Mouse (Mus musculus): Measurements from ENCODE around the gene Celsr1. TPM values are rescaled to one million over a fixed set of nuclear protein-coding genes. Genes with fewer than 3 reads are reported as not detected.

The Celsr1 gene
- total RNA-seq (2021), result 1 to 10 TPM; 5.5 to 5.8 TPM
- long read RNA-seq, experiment 1, partial matches to known transcripts, result 0 of 3 reads
- long read RNA-seq, experiment 1, other reads (novel, unspliced or antisense), result 3 of 3 reads
- long read RNA-seq, experiment 2, partial matches to known transcripts, result 0 of 8 reads
- long read RNA-seq, experiment 2, other reads (novel, unspliced or antisense), result 8 of 8 reads

- no peak for DNase-seq (ENCODE audit: low spot score in 2 of 2)
These were observed at the start of gene Celsr1 for GRCm38 (mm10) chr15:86033191-86033841. Gene Celsr1, minus strand, starts transcription at chr15:86033777.

DNA sequence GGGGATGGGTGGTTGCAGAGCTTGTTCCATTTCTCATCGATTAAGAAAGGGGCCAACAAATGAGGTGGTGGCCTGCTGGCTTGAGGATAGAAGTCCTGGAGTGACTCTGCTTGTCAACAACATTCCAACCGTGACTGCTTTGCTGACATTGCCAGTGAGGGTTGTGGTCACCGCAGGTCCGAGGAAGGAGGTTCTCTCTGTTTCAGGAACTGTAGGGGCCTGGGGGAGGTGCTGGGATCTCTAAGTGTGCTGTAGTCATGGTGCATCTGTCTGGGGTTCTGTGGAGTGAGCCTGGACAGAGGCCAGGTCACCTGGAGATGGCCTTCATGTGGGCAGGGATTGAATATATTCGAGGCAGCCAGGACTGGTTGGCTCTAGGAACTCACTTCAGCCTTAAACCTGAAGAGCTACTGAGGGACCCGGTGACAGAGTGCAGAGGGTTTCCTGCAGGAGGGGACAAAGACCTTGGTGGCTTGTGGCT lies 49.7 kb upstream of the Celsr1 start:
- no peak for DNase-seq (ENCODE audit: low spot score in 2 of 2)

GRCm38 (mm10) chr15:86082551-86082961 lies 49.0 kb upstream of the Celsr1 start:
- DNase-seq (ENCODE audit: low spot score in 2 of 2), result peak in 1 of 2 experiments; percentile 51

DNA sequence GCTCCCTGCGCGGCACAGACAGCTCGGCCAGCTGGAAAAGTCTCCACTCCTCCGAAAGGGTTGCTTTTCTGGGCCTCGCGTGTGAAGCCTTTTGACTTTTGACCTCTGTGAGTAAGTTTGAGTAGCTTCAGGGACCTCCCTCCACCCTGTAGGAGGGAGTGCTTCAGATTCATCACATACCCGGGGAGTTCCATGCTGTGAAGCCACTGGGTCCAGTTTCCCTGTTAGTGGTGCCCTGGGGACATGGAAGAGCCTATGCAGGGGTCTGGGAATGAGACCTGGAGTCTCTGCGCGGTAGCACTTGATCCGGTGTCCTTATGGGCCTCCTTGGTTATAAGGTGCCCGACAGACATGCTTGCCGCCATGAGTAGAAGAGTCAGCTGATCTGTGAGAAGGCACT lies 48.1 kb upstream of the Celsr1 start:
- DNase-seq (ENCODE audit: low spot score in 2 of 2), result no peak

DNA sequence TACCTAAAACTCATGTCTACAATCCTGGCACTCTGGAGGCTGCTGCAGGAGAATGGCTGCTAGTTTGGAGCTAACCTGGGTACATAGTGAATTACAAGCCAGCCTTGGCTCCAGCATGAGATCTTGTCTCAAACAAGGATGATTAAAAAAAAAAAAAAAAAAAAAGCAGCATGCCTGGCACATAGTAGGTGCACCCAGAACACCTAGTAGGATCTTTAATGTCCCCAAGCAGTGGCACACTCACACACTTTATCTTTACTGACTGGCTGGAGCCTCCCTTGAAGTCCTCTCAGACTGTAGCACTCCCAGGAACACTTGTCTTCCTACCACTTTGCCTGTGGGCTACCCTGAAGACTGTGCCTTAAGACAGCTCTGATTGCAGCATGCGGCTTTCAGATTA lies 46.8 kb upstream of the Celsr1 start:
- no peak for DNase-seq (ENCODE audit: low spot score in 2 of 2)

DNA sequence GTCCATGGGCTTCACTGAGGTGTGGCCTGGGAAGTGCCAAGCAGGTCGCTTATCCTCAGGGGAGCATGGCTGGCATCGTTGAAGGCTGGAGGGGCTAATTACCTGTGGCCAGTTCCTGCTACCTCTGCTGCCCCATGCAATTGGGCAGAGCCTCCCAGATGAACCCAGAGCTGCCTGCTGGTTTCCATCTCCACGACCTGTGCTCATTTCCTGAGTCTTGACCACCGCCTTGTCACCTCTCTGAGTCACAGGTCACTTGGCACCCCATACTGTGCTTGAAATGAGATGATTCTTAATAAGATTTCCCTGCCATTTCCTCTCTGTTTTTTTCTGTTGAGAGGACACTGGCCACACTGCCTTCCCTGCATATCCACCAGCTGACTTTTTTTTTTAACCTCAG lies 46.3 kb upstream of the Celsr1 start:
- no peak for DNase-seq (ENCODE audit: low spot score in 2 of 2)

DNA sequence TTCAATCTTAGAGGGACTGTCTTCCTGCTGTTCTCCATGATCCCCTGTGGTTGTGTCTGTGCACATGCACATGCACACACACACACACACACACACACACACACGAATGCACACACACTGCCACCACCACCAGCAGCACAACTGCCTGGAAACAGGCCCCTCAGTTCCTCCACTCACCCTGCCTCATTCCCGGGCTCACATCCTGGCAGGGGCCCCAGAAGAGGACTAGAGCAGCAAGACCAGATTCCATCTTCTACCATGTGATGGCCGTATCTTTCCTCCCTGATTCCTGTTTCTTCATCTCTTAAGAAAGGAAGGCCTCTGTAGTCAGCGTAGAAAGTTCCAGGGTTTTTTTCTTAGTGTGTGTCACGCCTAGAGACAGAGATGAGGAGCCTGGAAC lies 45.9 kb upstream of the Celsr1 start:
- DNase-seq (ENCODE audit: low spot score in 2 of 2), result no peak

DNA sequence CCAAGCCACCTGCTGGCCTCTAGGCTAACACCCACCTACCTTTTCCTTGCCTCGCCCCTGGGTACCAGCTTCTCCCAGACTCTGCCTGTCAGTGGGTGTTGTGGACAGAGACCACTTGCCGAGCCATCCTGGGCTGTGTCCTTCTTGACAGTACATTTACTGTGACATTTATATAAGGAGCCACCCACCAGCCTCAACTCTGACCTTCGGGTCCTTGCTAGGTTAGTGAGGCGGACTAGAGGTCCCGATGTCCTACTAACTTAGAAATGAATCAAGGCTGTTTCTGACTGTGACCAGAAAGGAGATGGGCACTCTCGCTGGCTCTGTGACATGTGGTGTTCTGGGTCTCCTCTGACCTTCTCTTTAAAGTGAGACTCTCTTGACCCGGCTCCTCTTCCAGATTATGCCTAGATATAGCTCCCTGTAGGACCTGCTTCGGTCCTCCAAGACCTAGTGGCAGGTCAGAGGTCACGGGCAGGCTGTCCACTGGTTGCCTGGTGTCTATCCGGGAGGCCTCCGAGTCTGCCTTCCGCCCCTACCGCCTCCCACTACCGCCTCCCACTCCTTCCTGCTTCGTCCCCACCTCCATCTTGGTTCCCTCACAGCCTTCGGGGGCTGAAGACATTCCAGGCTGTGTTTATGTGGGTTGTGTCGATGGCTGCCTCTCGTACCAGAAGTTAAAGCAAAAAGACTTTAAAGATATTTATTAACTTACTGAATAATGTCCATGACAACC lies 45.1 kb upstream of the Celsr1 start:
- no peak for DNase-seq (ENCODE audit: low spot score in 2 of 2)

DNA sequence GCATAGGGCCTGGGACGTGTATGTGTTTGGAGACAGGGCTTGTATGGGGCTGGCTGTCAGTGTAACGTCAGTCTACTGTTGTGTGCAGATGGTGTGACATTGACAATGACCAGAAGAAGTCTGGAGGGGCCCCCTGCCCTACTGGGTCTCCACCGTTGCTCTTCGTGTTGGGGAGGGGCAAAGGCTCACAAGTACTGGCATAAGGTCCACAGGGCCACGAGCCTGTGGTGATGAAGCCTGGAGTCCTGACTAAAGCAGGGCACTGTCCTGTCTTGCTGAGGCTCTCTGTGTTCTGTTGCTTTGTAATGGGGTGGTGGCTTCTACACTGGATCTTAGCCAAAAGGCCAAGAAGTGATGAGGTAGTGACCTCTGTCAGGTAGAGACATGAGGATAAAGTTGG lies 44.4 kb upstream of the Celsr1 start:
- DNase-seq (ENCODE audit: low spot score in 2 of 2), result no peak

DNA sequence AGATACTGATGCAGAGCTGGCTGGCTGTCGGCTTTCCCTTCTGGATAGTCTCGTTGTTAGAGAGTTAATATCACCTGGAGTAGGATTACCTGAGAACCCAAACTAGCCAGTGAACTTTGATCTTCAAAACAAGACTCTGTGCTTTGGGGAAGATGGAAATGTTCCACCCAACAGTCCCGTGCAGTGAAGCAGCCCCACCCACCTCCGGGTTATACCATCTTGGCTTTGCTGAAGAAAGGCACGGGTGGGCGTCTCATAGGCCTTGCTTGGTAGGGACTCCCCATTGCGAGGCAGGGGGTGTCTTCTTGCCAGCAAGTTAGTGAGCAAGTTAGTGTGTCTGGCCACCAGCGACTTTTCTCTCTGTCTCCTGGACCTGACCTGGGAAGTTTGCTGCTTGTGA lies 42.8 kb upstream of the Celsr1 start:
- DNase-seq (ENCODE audit: low spot score in 2 of 2), result no peak

DNA sequence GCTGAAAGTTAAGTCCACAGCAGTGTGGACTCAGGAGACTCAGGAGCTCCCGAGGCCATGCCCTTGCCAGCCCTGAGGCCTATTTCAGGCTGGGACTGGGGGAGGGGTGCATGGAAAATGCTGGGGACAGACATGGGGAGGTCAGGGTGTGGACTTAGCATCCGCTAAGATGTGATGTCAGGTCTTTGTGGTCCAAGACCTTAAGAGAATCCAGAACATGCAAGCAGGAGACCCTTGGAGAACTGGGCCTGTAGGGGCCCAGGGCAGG lies 42.4 kb upstream of the Celsr1 start:
- no peak for DNase-seq (ENCODE audit: low spot score in 2 of 2)

DNA sequence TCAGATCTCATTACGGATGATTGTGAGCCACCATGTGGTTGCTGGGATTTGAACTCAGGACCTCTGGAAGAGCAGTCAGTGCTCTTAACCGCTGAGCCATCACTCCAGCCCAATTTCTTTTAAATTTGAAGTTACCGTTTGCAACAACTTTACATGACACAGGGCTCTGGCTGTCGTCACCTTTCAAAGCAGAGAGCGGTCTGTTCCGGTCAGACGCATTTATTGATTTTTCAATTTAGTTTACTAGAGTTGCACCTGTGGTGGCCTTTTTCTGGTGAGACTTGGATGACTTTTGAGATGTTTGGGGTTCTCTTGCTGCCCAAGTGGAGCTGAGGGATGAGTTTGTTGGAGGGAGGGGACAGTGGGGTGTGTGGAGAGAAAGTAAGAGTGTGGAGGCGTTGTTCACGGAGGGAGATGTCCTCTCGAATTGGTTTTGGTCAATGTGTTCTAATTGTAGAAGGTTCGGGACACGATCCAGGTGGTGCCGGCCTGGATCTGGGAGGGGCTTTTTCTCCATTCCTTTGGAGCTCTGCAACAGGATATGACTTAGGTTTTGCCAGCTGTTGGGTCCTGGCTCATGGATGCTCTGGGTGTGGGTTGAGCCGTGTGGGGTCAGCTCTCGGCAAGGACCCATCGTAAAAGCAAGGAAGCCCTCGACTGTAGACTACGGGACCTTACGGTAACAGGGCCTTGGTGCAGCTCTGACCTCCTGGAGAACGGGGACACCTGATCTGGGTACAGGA lies 41.9 kb upstream of the Celsr1 start:
- no peak for DNase-seq (ENCODE audit: low spot score in 2 of 2)

- no peak for DNase-seq (ENCODE audit: low spot score in 2 of 2)
These were observed 40.8 kb upstream of the Celsr1 start for GRCm38 (mm10) chr15:86074171-86074937.

DNA sequence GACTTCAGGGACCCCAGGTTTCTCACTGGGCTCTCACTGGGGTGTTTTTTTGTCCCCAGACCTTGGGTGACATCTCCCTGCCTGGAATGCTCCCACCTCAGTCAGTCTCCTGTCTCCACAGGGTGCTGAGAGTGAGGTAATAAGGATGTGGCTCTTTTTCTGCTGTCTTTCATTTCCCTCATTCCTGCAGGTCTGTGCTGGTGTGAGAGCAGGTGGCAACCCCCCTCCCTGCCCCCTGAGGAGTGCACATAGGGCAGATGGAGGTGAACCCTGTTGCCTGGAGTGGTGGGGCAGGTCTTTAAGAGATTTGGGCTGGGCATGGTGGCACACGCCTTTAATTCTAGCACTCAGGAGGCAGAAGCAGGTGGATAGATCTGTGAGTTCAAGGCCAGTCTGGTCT lies 37.6 kb upstream of the Celsr1 start:
- DNase-seq (ENCODE audit: low spot score in 2 of 2), result no peak

DNA sequence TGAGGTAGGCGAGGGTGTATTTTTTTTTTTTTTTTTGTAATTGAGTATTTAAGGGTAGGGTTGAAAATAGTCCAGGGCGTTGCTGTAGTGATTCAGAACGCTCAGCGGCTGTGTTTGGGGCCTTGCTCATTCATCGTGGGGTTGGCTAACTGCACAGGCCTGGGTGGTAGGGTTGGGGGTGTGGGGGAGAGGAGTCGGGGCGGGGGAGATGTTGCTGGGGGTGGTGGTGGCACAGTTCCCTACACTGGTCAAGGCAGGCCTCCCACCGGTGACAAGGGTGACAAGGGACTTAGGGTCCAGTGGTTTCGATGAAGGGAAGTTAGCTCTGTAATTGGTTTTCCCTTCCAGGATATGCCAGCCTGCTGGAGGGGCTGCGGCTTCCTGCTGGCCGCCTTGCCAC lies 36.8 kb upstream of the Celsr1 start:
- no peak for DNase-seq (ENCODE audit: low spot score in 2 of 2)

- no peak for DNase-seq (ENCODE audit: low spot score in 2 of 2)
These were observed 35.6 kb upstream of the Celsr1 start for GRCm38 (mm10) chr15:86069011-86069791.

DNA sequence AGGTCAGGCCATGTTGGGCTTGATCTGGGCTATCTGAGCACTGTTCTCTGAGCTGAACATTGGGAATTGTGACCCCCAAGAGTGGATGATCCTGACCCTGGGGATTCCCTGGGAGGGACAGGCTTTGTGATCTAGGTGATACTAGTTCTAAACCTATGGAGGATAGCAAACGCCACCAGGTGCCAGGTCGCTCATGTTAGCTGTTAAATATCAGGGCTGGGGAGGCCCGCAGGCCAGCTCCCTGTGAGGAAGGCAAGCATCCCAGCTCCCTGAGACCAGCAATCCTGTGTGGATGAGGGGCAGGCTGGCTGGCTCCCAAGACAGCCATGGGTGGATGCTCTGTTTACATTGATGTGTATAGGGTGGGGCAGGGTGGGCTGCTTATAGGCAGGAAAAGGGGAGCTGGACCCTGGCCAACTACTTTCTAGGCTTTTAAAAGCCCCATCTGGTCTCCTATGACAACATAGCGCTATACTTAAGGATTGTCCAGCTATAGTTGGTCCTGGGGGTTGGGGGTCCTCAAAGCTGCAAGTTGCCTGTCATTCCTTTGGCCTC lies 34.4 kb upstream of the Celsr1 start:
- DNase-seq (ENCODE audit: low spot score in 2 of 2), result no peak

DNA sequence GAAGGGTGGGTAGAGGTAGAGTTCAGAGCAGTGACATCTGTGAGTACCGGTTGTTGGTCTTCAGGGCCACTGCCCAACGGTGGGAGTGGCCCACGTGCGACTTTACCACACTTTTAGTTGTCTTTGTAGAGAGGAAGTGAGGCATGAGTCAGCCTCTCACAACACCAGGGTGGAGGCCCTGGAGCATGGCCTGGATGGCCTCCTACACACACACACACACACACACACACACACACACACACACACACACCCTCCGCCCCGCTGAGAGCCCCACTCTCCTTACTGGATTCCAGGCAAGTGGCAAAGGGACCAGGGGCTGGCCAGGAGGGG lies 34.0 kb upstream of the Celsr1 start:
- no peak for DNase-seq (ENCODE audit: low spot score in 2 of 2)

- DNase-seq (ENCODE audit: low spot score in 2 of 2), result no peak
These were observed 33.4 kb upstream of the Celsr1 start for GRCm38 (mm10) chr15:86066836-86067580.

- DNase-seq (ENCODE audit: low spot score in 2 of 2), result no peak
These were observed 31.8 kb upstream of the Celsr1 start for GRCm38 (mm10) chr15:86065367-86065766.

Measured in layer of hippocampus, postnatal 14 days (tissue).